Mouse (Mus musculus) MEL (cell line): ENCODE measurements around the gene Gm11444. TPM values are rescaled to one million over a fixed set of nuclear protein-coding genes. Genes with fewer than 3 reads are reported as not detected.

Experiments used
- DNase-seq: peaks from one replicate; pipeline ENCODE4 v3.0.0; 2011; ENCODE audit warnings: low read depth, low spot score
- H3K27ac ChIP-seq: 2 replicates; pipeline ENCODE4 v1.5.1; 2012; ENCODE audit warnings: low read depth, mild to moderate bottlenecking, control low read depth, low read length, moderate library complexity; ENCODE audit not compliant: control insufficient read depth
- H3K27me3 ChIP-seq, 2 experiments: fragments of 150-350 bp in 1 of 2; sonication (generic) in 1 of 2; 2 replicates each; pipeline ENCODE4 v1.6.1; 2012; ENCODE audit warnings: low read length in 2 of 2, mild to moderate bottlenecking in 2 of 2, improper control_type of control experiment in 1 of 2, moderate library complexity in 1 of 2; ENCODE audit not compliant: insufficient read depth in 2 of 2, control insufficient read depth in 1 of 2
- H3K36me3 ChIP-seq, 2 experiments: 2 replicates each; pipeline ENCODE4 v1.6.1; 2012 to 2014; ENCODE audit warnings: low read length in 2 of 2, improper control_type of control experiment in 1 of 2, inconsistent platforms in 1 of 2, mild to moderate bottlenecking in 1 of 2; ENCODE audit not compliant: insufficient read depth in 2 of 2, control insufficient read depth in 1 of 2
- H3K4me1 ChIP-seq, 2 experiments: fragments of 150-350 bp in 1 of 2; sonication (generic) in 1 of 2; 2 replicates each; pipeline ENCODE4 v1.6.1; 2012; ENCODE audit warnings: low read length in 2 of 2, improper control_type of control experiment in 1 of 2, mild to moderate bottlenecking in 1 of 2; ENCODE audit not compliant: insufficient read depth in 2 of 2, control insufficient read depth in 1 of 2
- H3K4me3 ChIP-seq, 2 experiments: fragments of 150-350 bp in 1 of 2; sonication (generic) in 1 of 2; 2 replicates each; pipeline ENCODE4 v1.5.1; 2012; ENCODE audit warnings: low read depth in 2 of 2, low read length in 2 of 2, mild to moderate bottlenecking in 2 of 2, moderate library complexity in 2 of 2, control low read depth in 1 of 2, improper control_type of control experiment in 1 of 2; ENCODE audit not compliant: control insufficient read depth in 1 of 2, insufficient read depth in 1 of 2
- H3K79me2 ChIP-seq: 2 replicates; pipeline ENCODE4 v1.6.1; 2012; ENCODE audit warnings: mild to moderate bottlenecking, low read length, moderate library complexity; ENCODE audit not compliant: control insufficient read depth, poor library complexity, insufficient read depth
- H3K9ac ChIP-seq: 2 replicates; pipeline ENCODE4 v1.6.1; 2012; ENCODE audit warnings: low read depth, mild to moderate bottlenecking, control low read depth, low read length, moderate library complexity; ENCODE audit not compliant: control insufficient read depth, poor library complexity, severe bottlenecking
- H3K9me3 ChIP-seq: fragments of 150-350 bp; sonication (generic); replicated peaks from 2 replicates; pipeline ENCODE4 v1.6.1; 2012; ENCODE audit warnings: mild to moderate bottlenecking, low read length, improper control_type of control experiment, moderate library complexity; ENCODE audit not compliant: insufficient read depth
- BHLHE40 ChIP-seq: IDR thresholded peaks from 2 replicates; pipeline ENCODE4 v1.6.1; 2012; ENCODE audit warnings: low read depth, mild to moderate bottlenecking, inconsistent platforms, low read length, improper control_type of control experiment, borderline replicate concordance
- CHD2 ChIP-seq: IDR thresholded peaks from 2 replicates; pipeline ENCODE4 v1.6.1; 2011; ENCODE audit warnings: low read length, improper control_type of control experiment
- CTCF ChIP-seq, 3 experiments: IDR thresholded peaks in 2 of 3; conservative IDR thresholded peaks in 1 of 3; 2 replicates each; pipeline ENCODE4 v1.5.1; 2011 to 2012; ENCODE audit warnings: low read length in 3 of 3, low read depth in 2 of 3, mild to moderate bottlenecking in 2 of 3, improper control_type of control experiment in 1 of 3, inconsistent platforms in 1 of 3, mixed read lengths in 1 of 3, moderate library complexity in 1 of 3; ENCODE audit not compliant: control insufficient read depth in 1 of 3, insufficient read depth in 1 of 3, poor library complexity in 1 of 3, severe bottlenecking in 1 of 3
- E2F4 ChIP-seq: IDR thresholded peaks from 2 replicates; pipeline ENCODE4 v1.6.1; 2011; ENCODE audit warnings: low read depth, low read length, improper control_type of control experiment, borderline replicate concordance
- ELF1 ChIP-seq: IDR thresholded peaks from 2 replicates; pipeline ENCODE4 v1.6.1; 2014; ENCODE audit warnings: low read depth, mild to moderate bottlenecking, inconsistent platforms, low read length, improper control_type of control experiment, moderate library complexity
- EP300 ChIP-seq, 2 experiments: IDR thresholded peaks; 2 replicates each; pipeline ENCODE4 v1.6.1; 2011; ENCODE audit warnings: improper control_type of control experiment in 2 of 2, low read length in 2 of 2, low read depth in 1 of 2, mild to moderate bottlenecking in 1 of 2
- ETS1 ChIP-seq: IDR thresholded peaks from 2 replicates; pipeline ENCODE4 v1.6.1; 2012; ENCODE audit warnings: low read depth, mild to moderate bottlenecking, inconsistent platforms, low read length, improper control_type of control experiment, moderate library complexity
- GABPA ChIP-seq: IDR thresholded peaks from 2 replicates; pipeline ENCODE4 v1.6.1; 2012; ENCODE audit warnings: low read depth, mild to moderate bottlenecking, inconsistent platforms, low read length, improper control_type of control experiment, moderate library complexity
- GATA1 ChIP-seq: IDR thresholded peaks from 2 replicates; pipeline ENCODE4 v1.6.1; 2011; ENCODE audit warnings: low read depth, low read length, improper control_type of control experiment
- MAFK ChIP-seq: IDR thresholded peaks from 2 replicates; pipeline ENCODE4 v1.6.1; 2011; ENCODE audit warnings: low read depth, mild to moderate bottlenecking, low read length, improper control_type of control experiment, borderline replicate concordance
- MAX ChIP-seq: IDR thresholded peaks from 2 replicates; pipeline ENCODE4 v1.6.1; 2011; ENCODE audit warnings: low read length, improper control_type of control experiment
- MAZ ChIP-seq: IDR thresholded peaks from 2 replicates; pipeline ENCODE4 v1.6.1; 2012; ENCODE audit warnings: low read depth, mild to moderate bottlenecking, inconsistent platforms, low read length, improper control_type of control experiment
- MEF2A ChIP-seq: IDR thresholded peaks from 2 replicates; pipeline ENCODE4 v1.6.1; 2014; ENCODE audit warnings: low read depth, mild to moderate bottlenecking, inconsistent platforms, low read length, improper control_type of control experiment; ENCODE audit not compliant: poor library complexity, insufficient replicate concordance, severe bottlenecking; ENCODE audit errors: extremely low read depth
- MXI1 ChIP-seq: IDR thresholded peaks from 2 replicates; pipeline ENCODE4 v1.6.1; 2011; ENCODE audit warnings: mild to moderate bottlenecking, low read depth, low read length, improper control_type of control experiment
- MYC ChIP-seq: IDR thresholded peaks from 2 replicates; pipeline ENCODE4 v1.6.1; 2011; ENCODE audit warnings: low read depth, mild to moderate bottlenecking, low read length, improper control_type of control experiment, moderate library complexity
- NELFE ChIP-seq: IDR thresholded peaks from 2 replicates; pipeline ENCODE4 v1.6.1; 2011; ENCODE audit warnings: low read depth, low read length, improper control_type of control experiment
- POLR2A ChIP-seq, 2 experiments: IDR thresholded peaks; 2 replicates each; pipeline ENCODE4 v1.6.1; 2011 to 2012; ENCODE audit warnings: low read length in 2 of 2, mild to moderate bottlenecking in 2 of 2, control low read depth in 1 of 2, improper control_type of control experiment in 1 of 2, low read depth in 1 of 2, moderate library complexity in 1 of 2; ENCODE audit not compliant: control insufficient read depth in 1 of 2, insufficient read depth in 1 of 2, poor library complexity in 1 of 2
- POLR2AphosphoS5 ChIP-seq: IDR thresholded peaks from 2 replicates; pipeline ENCODE4 v1.6.1; 2012; ENCODE audit warnings: low read depth, borderline replicate concordance, mild to moderate bottlenecking, inconsistent platforms, low read length, moderate library complexity, mixed read lengths
- RAD21 ChIP-seq: IDR thresholded peaks from 2 replicates; pipeline ENCODE4 v1.6.1; 2011; ENCODE audit warnings: mild to moderate bottlenecking, low read depth, low read length, improper control_type of control experiment
- SIN3A ChIP-seq: IDR thresholded peaks from 2 replicates; pipeline ENCODE4 v1.6.1; 2012; ENCODE audit warnings: low read length, improper control_type of control experiment, inconsistent platforms
- SMC3 ChIP-seq: IDR thresholded peaks from 2 replicates; pipeline ENCODE4 v1.6.1; 2011; ENCODE audit warnings: low read depth, low read length, improper control_type of control experiment
- TAL1 ChIP-seq: IDR thresholded peaks from 2 replicates; pipeline ENCODE4 v1.6.1; 2012; ENCODE audit warnings: mild to moderate bottlenecking, inconsistent platforms, low read length, moderate library complexity, mixed read lengths
- TBP ChIP-seq: IDR thresholded peaks from 2 replicates; pipeline ENCODE4 v1.8.0; 2011; ENCODE audit warnings: low read depth, low read length, improper control_type of control experiment
- UBTF ChIP-seq: IDR thresholded peaks from 2 replicates; pipeline ENCODE4 v1.6.1; 2012; ENCODE audit warnings: low read depth, mild to moderate bottlenecking, inconsistent platforms, low read length, improper control_type of control experiment, moderate library complexity, borderline replicate concordance; ENCODE audit not compliant: insufficient read depth
- USF1 ChIP-seq: IDR thresholded peaks from 2 replicates; pipeline ENCODE4 v1.6.1; 2014; ENCODE audit warnings: low read depth, mild to moderate bottlenecking, inconsistent platforms, low read length, improper control_type of control experiment, moderate library complexity
- USF2 ChIP-seq, 2 experiments: IDR thresholded peaks; 2 replicates each; pipeline ENCODE4 v1.6.1; 2011 to 2012; ENCODE audit warnings: improper control_type of control experiment in 2 of 2, low read length in 2 of 2, borderline replicate concordance in 1 of 2, inconsistent platforms in 1 of 2, low read depth in 1 of 2, mild to moderate bottlenecking in 1 of 2; ENCODE audit not compliant: insufficient read depth in 1 of 2
- ZKSCAN1 ChIP-seq: IDR thresholded peaks from 2 replicates; pipeline ENCODE4 v1.6.1; 2012; ENCODE audit warnings: low read depth, mild to moderate bottlenecking, inconsistent platforms, low read length, improper control_type of control experiment, moderate library complexity
- ZNF384 ChIP-seq: IDR thresholded peaks from 2 replicates; pipeline ENCODE4 v1.6.1; 2012; ENCODE audit warnings: low read depth, mild to moderate bottlenecking, inconsistent platforms, low read length, improper control_type of control experiment
- polyA plus RNA-seq, 2 experiments: library from polyadenylated mRNA; stranded (reverse) in 1 of 2; unstranded in 1 of 2; fragments of >175 nt in 1 of 2; fragments of >200 nt in 1 of 2; gene quantifications; 2 replicates each; pipeline versions ENCODE4 v1.2.1 to v1.2.4; 2012; ENCODE audit warnings: low replicate concordance in 2 of 2, low read depth in 1 of 2; ENCODE audit not compliant: insufficient read length in 2 of 2, insufficient read depth in 1 of 2, missing spikeins in 1 of 2
- total RNA-seq: library from RNA; depleted of rRNA; stranded (reverse); fragments of 300-350 nt; gene quantifications from 2 replicates; pipeline ENCODE4 v1.2.3, GENCODE M21; 2012

The Gm11444 gene
- total and polyA plus RNA-seq, 3 experiments: 0.21 TPM; not detected in 2

DNA sequence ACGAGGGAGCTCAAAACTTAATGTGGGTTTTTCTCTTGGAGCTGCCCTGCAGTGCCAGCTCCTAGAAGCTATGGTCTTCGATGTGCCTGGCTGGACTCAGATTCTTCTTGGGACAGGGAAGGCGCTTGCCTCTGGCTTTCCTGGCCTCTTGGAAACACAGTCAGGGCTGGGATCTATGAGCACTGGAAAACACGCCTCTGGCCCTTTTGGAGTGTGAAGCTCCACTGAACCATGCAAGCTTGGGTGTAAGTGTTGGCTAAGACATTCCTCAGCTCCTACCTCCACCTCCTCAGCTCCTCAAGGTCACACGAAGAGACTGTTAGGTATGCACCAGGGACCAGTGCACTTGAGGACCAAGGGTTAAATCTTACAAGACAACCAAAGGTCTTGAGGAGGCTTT, 5.2 kb downstream of the Gm11444 start:
- peak overlapping the region; percentile 76 for H3K9ac ChIP-seq
- H3K36me3 ChIP-seq: no peaks in the 10 kb centered on the region
- TF ChIP-seq SMC3: no peak
- TF ChIP-seq CHD2: 0 out of 2 replicates have a peak, but pooled peaks have one; percentile 0
- peak overlapping the region; percentile 88 to 100 for H3K4me3 ChIP-seq
- no peaks in the 10 kb centered on the region for H3K27me3 ChIP-seq
- H3K27ac ChIP-seq: no peak overlapping the region
- no peak for DNase-seq
- H3K4me1 ChIP-seq: peaks cover 4 to 8% of the 10 kb centered on the region in 2 experiments; a peak in 3 of 4 replicates
- H3K9me3 ChIP-seq: no peaks in the 10 kb centered on the region
- no peaks in the 10 kb centered on the region; the same call in 1 of the 2 replicates for H3K79me2 ChIP-seq

DNA sequence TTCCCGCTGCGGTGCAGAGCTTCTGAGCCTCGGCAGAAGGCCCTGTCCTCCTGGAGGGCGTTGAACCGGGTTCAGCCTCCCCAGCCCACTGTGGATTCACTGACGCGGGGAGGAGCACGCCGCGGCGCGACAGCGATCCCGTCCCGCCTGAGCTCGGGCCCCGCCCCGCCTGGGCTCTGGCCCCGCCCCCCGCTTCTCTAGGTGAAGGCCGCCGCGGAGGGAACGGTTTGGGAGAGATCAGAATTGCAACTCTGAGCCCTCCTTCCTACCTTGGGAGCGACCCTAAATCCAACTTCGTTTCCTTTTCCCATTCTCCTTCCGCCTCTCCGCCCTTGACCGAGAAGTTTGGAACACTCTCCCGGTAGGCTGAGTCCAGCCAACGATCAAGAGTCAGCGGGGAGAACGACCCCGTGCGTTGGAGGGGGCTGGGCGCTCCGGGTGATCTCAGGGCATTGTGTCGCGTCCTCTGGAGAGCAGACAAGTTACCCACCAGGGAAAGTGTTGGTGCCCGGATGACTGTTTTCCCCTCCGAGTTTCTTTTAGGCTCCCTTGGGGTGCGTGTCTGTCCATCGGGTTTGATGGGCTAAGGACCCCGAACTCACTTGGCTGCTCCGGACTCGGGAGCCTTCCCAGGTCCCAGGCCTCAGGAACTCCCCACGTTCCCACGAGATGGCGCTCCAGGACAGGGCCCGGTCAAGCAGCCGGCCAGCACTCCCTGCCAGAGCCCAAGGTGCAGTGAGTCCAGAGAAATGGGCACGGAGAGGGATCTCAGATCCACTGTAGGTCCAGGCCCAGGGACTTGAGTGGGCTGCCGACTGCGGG, 5.8 kb downstream of the Gm11444 start:
- peak overlapping the region; percentile 88 to 100 for H3K4me3 ChIP-seq
- peak overlapping the region; percentile 28; the same call in 1 of the 2 replicates for H3K27ac ChIP-seq
- H3K9ac ChIP-seq: peak overlapping the region; percentile 83
- H3K4me1 ChIP-seq: peaks cover 2 to 5% of the 10 kb centered on the region in 2 experiments; a peak in 3 of 4 replicates
- H3K79me2 ChIP-seq: no peaks in the 10 kb centered on the region; the same call in 1 of the 2 replicates
- no peaks in the 10 kb centered on the region for H3K36me3 ChIP-seq
- peak; percentile 94 for DNase-seq
- H3K27me3 ChIP-seq: no peaks in the 10 kb centered on the region
- H3K9me3 ChIP-seq: no peaks in the 10 kb centered on the region
- TF ChIP-seq MAZ (peak; percentile 81), ZNF384 (peak; percentile 22; the same call in 1 of the 2 replicates), BHLHE40 (no peak), SIN3A (peak; percentile 77), MEF2A (0 out of 2 replicates have a peak, but pooled peaks have one; percentile 28), USF1 (0 out of 2 replicates have a peak, but pooled peaks have one; percentile 4), TAL1 (no peak), RAD21 (peak; percentile 97), CTCF (IDR thresholded peaks at IDR 0.05 in 2 of 3, conservative IDR thresholded peaks at IDR 0.05 in 1 of 3; ENCODE audit: control insufficient read depth in 1 of 3, insufficient read depth in 1 of 3, low read depth in 2 of 3, low read length in 3 of 3, poor library complexity in 1 of 3, severe bottlenecking in 1 of 3) (peak; percentile 80 to 99 (median 96)), USF2 (IDR thresholded peaks at IDR 0.05; ENCODE audit: borderline replicate concordance in 1 of 2, insufficient read depth in 1 of 2, low read depth in 1 of 2, low read length in 2 of 2) (no peak), SMC3 (peak; percentile 91), TBP (no peak), NELFE (peak; percentile 65), UBTF (0 out of 2 replicates have a peak, but pooled peaks have one; percentile 61), EP300 (IDR thresholded peaks at IDR 0.05; ENCODE audit: low read depth in 1 of 2, low read length in 2 of 2) (peak in 1 of 2 experiments; percentile 7; a peak in 1 of 4 replicates), GATA1 (no peak), POLR2A (IDR thresholded peaks at IDR 0.05; ENCODE audit: control insufficient read depth in 1 of 2, insufficient read depth in 1 of 2, low read depth in 1 of 2, low read length in 2 of 2, poor library complexity in 1 of 2) (peak; percentile 52 to 70; a peak in 2 of 4 replicates), ETS1 (no peak), MAX (peak; percentile 53), MAFK (no peak), CHD2 (peak; percentile 18; the same call in 1 of the 2 replicates), MYC (no peak), GABPA (no peak), ZKSCAN1 (no peak), E2F4 (no peak), POLR2AphosphoS5 (no peak), ELF1 (0 out of 2 replicates have a peak, but pooled peaks have one; percentile 13), MXI1 (peak; percentile 60; the same call in 1 of the 2 replicates)
